Mouse (Mus musculus): ENCODE data around the gene Tanc2. TPM values are rescaled to one million over a fixed set of nuclear protein-coding genes. Genes with fewer than 3 reads are reported as not detected.

The Tanc2 gene
- polyA plus RNA-seq, 1 experiment from 2014 or later = 11.6 TPM

DNA sequence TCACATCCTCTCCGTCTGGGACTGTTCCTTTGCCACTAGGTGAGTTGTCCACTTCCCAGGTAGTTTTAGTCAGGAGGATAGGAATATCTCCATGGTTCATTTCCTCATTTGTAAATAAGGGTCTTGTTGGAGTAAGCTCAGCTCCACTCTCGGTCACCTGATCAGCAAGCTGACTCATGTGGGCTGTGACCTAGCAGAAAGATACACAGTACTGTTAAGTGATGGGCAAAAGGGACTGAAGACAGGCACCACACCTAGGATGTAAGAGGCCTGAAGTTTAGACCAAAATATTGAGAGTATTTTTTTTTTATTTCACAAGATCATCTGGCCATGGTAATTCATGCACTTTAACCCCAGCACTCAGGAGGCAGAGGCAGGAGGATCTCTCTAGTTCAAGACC, 331.1 kb downstream of the Tanc2 start:
- H3K36me3 ChIP-seq (ENCODE audit: insufficient read depth, low read length) = peaks cover 22% of the 10 kb centered on the region
- 92% methylated on average over 2 of the region's 2 CpGs for WGBS

DNA sequence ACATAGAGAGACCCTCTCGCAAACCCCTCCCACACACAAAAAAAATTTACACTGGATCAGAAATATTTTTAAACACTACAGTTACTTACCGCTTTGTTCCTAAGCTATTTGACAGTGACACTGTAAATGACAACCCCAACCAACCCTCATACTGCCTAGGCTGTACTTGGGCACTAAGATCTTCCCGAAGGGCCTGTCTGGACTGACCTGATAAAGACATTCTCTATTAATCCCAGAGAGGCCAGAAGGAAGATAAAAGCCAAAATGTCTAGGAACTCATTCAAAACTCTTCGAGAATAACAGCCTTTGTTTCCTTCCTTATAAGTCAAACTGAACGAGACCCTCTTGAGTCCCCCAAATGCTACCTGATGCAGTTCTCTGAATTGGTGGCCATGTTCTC, 331.5 kb downstream of the Tanc2 start:
- Histone ChIP-seq H3K27me3 (replicated peaks; ENCODE audit: insufficient read depth, low read length) (no peaks in the 10 kb centered on the region), H3K4me1 (ENCODE audit: insufficient read depth, low read depth, low read length) (no peaks in the 10 kb centered on the region), H3K4me3 (ENCODE audit: low read depth, low read length) (no peak overlapping the region), H3K9ac (replicated peaks; ENCODE audit: low read depth) (no peak overlapping the region), H3K36me3 (ENCODE audit: insufficient read depth, low read length) (peaks cover 19% of the 10 kb centered on the region), H3K4me2 (replicated peaks; ENCODE audit: low read depth, low read length) (no peak overlapping the region), H3K27ac (ENCODE audit: low read length) (no peak overlapping the region), H3K9me3 (ENCODE audit: low read length) (no peaks in the 10 kb centered on the region)
- DNase-seq (ENCODE audit: low spot score) (no peak), ATAC-seq (no peak)
- WGBS = 85% methylated on average over 5 of the region's 5 CpGs
- TF ChIP-seq CTCF (IDR thresholded peaks at IDR 0.05) = no peak
- TF ChIP-seq EP300 (IDR thresholded peaks at IDR 0.05) = no peak

More for the DNA sequence above, 331.1 kb downstream of the Tanc2 start:
- no peak overlapping the region for H3K4me3 ChIP-seq (ENCODE audit: low read depth, low read length)
- H3K27me3 ChIP-seq (replicated peaks; ENCODE audit: insufficient read depth, low read length) = no peaks in the 10 kb centered on the region
- H3K27ac ChIP-seq (ENCODE audit: low read length) = no peak overlapping the region
- TF ChIP-seq CTCF (IDR thresholded peaks at IDR 0.05) (no peak), EP300 (IDR thresholded peaks at IDR 0.05) (no peak)
- ATAC-seq (no peak), DNase-seq (ENCODE audit: low spot score) (no peak)
- no peak overlapping the region for H3K4me2 ChIP-seq (replicated peaks; ENCODE audit: low read depth, low read length)
- no peak overlapping the region for H3K9ac ChIP-seq (replicated peaks; ENCODE audit: low read depth)
- no peaks in the 10 kb centered on the region for H3K4me1 ChIP-seq (ENCODE audit: insufficient read depth, low read depth, low read length)
- no peaks in the 10 kb centered on the region for H3K9me3 ChIP-seq (ENCODE audit: low read length)

DNA sequence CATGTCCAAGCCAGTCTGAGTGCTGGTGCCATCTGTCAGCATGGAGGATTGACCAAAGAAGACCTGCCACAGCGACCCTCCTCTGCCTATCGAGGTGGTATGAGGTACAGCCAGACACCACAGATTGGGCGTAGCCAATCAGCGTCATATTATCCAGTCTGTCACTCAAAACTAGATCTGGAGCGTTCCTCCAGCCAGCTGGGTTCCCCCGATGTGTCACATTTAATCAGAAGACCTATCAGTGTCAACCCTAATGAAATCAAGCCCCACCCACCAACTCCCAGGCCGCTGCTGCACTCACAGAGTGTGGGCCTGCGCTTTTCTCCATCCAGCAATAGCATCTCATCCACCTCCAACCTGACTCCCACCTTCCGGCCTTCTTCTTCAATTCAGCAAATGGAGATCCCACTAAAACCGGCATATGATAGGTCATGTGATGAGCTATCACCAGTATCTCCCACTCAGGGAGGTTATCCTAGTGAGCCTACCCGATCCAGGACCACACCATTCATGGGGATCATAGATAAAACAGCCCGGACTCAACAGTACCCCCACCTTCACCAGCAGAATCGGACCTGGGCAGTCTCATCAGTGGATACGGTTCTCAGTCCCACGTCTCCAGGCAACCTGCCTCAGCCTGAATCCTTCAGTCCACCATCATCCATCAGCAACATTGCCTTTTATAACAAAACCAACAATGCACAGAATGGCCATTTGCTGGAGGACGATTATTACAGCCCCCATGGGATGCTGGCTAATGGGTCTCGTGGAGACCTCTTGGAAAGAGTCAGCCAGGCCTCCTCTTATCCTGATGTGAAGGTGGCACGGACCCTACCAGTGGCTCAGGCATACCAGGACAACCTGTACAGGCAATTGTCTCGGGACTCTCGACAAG, 333.2 kb downstream of the Tanc2 start:
- TF ChIP-seq EP300 (IDR thresholded peaks at IDR 0.05) (no peak), CTCF (IDR thresholded peaks at IDR 0.05) (no peak)
- DNase-seq (ENCODE audit: low spot score) (no peak), ATAC-seq (no peak)
- no peaks in the 10 kb centered on the region for H3K4me1 ChIP-seq (ENCODE audit: insufficient read depth, low read depth, low read length)
- H3K4me3 ChIP-seq (ENCODE audit: low read depth, low read length) = no peak overlapping the region
- H3K27ac ChIP-seq (ENCODE audit: low read length) = no peak overlapping the region
- H3K9ac ChIP-seq (replicated peaks; ENCODE audit: low read depth) = no peak overlapping the region
- H3K36me3 ChIP-seq (ENCODE audit: insufficient read depth, low read length) = peaks cover 18% of the 10 kb centered on the region
- H3K4me2 ChIP-seq (replicated peaks; ENCODE audit: low read depth, low read length) = no peak overlapping the region
- 92% methylated on average over 20 of the region's 20 CpGs for WGBS
- H3K27me3 ChIP-seq (replicated peaks; ENCODE audit: insufficient read depth, low read length) = no peaks in the 10 kb centered on the region
- no peaks in the 10 kb centered on the region for H3K9me3 ChIP-seq (ENCODE audit: low read length)

DNA sequence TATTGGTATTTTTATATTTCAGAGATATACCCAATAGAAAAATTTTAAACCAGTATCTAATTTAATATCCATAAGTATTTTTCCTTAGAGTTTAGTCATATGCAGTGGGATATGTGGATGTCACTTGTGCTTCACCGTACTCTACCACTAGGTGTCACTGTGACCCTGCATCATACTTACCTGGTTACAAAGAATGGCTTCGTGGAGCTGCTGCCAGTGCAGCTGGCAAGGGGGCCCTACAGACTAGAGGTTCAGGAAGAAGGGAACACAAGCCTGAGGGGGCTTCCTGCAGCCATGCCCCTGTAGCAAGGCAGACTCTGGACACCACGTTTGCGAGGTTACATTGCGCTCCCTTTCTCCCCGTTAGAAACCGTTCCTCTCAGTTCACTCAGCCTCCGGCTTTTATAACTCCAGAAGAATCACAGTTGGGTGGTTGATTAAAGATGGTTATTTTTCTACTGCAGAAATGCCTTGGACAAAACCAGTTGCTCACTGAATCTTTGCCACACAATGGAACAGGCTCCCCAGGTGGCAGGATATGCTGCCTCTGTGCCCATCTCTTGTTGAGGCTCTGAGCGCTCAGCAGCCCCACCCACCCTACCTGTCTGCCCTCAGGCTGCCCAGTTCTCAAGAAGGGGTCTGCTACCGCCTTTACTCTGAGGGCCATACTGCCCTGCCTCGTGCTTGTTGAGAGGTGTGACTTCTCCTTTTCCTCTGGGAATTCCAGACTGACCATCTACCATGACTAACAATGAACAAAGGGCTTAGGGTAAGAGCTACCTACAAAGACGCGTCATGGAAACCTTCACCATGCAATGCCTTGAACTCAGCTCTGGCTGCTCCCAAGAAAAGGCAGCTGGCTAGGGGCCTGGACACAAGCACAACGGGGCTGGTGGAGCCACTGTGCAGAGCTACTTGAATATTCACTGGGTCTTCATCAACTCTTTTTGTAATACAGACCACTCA, 337.6 kb downstream of the Tanc2 start:
- no peaks in the 10 kb centered on the region for H3K9me3 ChIP-seq (ENCODE audit: low read length)
- ATAC-seq (peak; percentile 79), DNase-seq (ENCODE audit: low spot score) (peak; percentile 85)
- no peaks in the 10 kb centered on the region for H3K27me3 ChIP-seq (replicated peaks; ENCODE audit: insufficient read depth, low read length)
- 58% methylated on average over 14 of the region's 14 CpGs for WGBS
- no peak overlapping the region for H3K4me3 ChIP-seq (ENCODE audit: low read depth, low read length)
- peaks cover 10% of the 10 kb centered on the region; the same call in 1 of the 2 replicates for H3K36me3 ChIP-seq (ENCODE audit: insufficient read depth, low read length)
- no peak overlapping the region for H3K4me2 ChIP-seq (replicated peaks; ENCODE audit: low read depth, low read length)
- H3K9ac ChIP-seq (replicated peaks; ENCODE audit: low read depth) = no peak overlapping the region
- H3K4me1 ChIP-seq (ENCODE audit: insufficient read depth, low read depth, low read length) = no peaks in the 10 kb centered on the region
- no peak overlapping the region for H3K27ac ChIP-seq (ENCODE audit: low read length)
- TF ChIP-seq EP300 (IDR thresholded peaks at IDR 0.05) (no peak), CTCF (IDR thresholded peaks at IDR 0.05) (peak; percentile 95)

DNA sequence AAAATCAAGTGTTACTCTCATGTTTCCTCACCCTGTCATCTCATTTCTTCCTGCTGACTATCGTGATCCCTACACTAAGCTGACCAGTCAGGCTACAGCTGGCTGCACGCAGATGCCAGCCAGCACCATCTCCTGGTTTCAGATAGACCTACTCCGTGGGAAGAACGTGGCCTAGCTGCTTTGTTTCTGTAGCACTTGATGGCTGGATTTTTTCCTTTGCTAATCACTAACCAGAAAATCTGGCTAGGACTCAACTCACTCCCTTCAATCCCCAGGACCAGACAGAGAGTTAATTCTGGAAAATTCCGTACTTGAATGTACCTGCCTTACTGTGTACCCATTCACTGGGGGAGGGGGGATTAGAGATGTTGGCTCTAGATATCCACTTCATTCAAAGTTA, 338.4 kb downstream of the Tanc2 start:
- peaks cover 8% of the 10 kb centered on the region; the same call in 1 of the 2 replicates for H3K36me3 ChIP-seq (ENCODE audit: insufficient read depth, low read length)
- no peak overlapping the region for H3K27ac ChIP-seq (ENCODE audit: low read length)
- ATAC-seq = no peak
- H3K27me3 ChIP-seq (replicated peaks; ENCODE audit: insufficient read depth, low read length) = no peaks in the 10 kb centered on the region
- no peak overlapping the region for H3K4me3 ChIP-seq (ENCODE audit: low read depth, low read length)
- DNase-seq (ENCODE audit: low spot score) = no peak
- peaks cover 1% of the 10 kb centered on the region; the same call in 1 of the 2 replicates for H3K4me1 ChIP-seq (ENCODE audit: insufficient read depth, low read depth, low read length)
- 64% methylated on average over 5 of the region's 5 CpGs for WGBS
- H3K4me2 ChIP-seq (replicated peaks; ENCODE audit: low read depth, low read length) = no peak overlapping the region
- no peak overlapping the region for H3K9ac ChIP-seq (replicated peaks; ENCODE audit: low read depth)
- TF ChIP-seq CTCF (IDR thresholded peaks at IDR 0.05) (no peak), EP300 (IDR thresholded peaks at IDR 0.05) (no peak)
- H3K9me3 ChIP-seq (ENCODE audit: low read length) = no peaks in the 10 kb centered on the region

DNA sequence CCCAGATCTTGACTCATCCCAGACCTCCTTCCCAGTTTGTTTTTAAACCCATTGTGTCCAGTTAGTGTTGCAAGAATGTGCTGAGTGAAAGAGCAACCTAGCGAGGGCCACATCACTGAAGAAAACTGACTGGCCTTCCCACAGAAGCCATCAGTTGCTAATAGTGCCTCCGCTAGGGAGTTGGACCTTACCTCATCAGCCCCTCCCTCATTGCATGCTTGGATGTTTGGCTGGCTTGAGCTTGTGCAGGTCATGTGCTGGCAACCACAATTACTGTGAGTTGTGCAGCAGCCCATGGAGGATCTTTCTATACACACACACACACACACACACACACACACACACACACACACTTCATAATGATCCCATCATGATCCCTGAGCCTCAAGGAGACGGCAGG, 341.6 kb downstream of the Tanc2 start:
- no peaks in the 10 kb centered on the region for H3K27me3 ChIP-seq (replicated peaks; ENCODE audit: insufficient read depth, low read length)
- WGBS = 89% methylated on average over 3 of the region's 3 CpGs
- no peak overlapping the region for H3K9ac ChIP-seq (replicated peaks; ENCODE audit: low read depth)
- no peaks in the 10 kb centered on the region for H3K36me3 ChIP-seq (ENCODE audit: insufficient read depth, low read length)
- H3K4me2 ChIP-seq (replicated peaks; ENCODE audit: low read depth, low read length) = no peak overlapping the region
- no peak for ATAC-seq
- DNase-seq (ENCODE audit: low spot score) = no peak
- no peak overlapping the region for H3K27ac ChIP-seq (ENCODE audit: low read length)
- no peak overlapping the region for H3K4me3 ChIP-seq (ENCODE audit: low read depth, low read length)
- no peak for TF ChIP-seq CTCF (IDR thresholded peaks at IDR 0.05)
- peaks cover 8% of the 10 kb centered on the region for H3K4me1 ChIP-seq (ENCODE audit: insufficient read depth, low read depth, low read length)
- H3K9me3 ChIP-seq (ENCODE audit: low read length) = no peaks in the 10 kb centered on the region

Measured in lung, postnatal 0 days (tissue).